Mouse (Mus musculus): ENCODE data around the gene Ifnlr1. TPM values are rescaled to one million over a fixed set of nuclear protein-coding genes. Genes with fewer than 3 reads are reported as not detected.

Gene Ifnlr1
- polyA plus RNA-seq, 2 experiments = 1.1 to 3.1 TPM

DNA sequence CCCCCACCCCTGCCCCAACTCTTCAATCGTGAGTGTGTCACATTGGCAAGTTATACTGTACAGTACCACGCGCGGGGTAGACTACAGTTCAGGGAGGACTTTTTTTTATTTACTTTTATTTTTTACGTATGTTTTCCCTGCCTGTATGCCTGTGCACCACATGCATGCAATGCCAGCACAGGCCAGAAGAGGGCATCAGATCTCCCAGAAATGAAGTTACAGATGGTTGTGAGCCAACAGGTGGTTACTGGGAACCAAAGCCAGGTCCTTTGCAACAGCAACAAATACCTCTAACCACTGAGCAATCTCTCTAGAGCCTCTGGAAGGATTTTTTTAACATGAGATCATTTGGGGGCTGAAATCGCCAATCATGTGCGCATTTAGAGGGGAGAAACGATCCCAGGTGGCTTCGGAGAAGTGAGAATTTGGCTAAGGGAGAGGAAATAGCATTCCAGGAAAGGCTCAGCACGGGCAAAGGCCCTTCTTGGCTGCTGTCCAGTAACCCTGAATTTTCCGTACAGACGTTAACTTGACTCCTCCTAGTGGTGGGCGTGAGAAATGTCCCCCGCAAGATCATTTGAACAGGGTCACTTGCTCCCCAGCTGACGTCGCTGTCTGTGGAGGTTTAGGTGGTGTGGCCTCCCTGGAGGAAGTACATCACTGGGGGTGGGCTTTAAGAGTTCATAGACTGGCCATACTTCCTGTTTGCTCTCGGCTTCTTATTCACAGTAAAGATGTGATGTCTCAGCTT lies 36.6 kb downstream of the Ifnlr1 start:
- 68% methylated on average over 17 of the region's 17 CpGs for WGBS

GRCm38 (mm10) chr4:135726416-135726815 lies 40.3 kb downstream of the Ifnlr1 start:
- no peak overlapping the region for H3K4me3 ChIP-seq (replicated peaks; ENCODE audit: low read length)
- DNase-seq (ENCODE audit: low spot score) (no peak), ATAC-seq (ENCODE audit: low FRiP score, low read depth) (no peak)
- H3K4me1 ChIP-seq (ENCODE audit: control insufficient read depth, insufficient read depth, low read length) = 0 out of 2 replicates have a peak, but pooled peaks cover 2% of the 10 kb centered on the region
- H3K27me3 ChIP-seq (ENCODE audit: control insufficient read depth, insufficient read depth, low read length) = no peaks in the 10 kb centered on the region
- 70% methylated on average over 11 of the region's 11 CpGs for WGBS
- H3K36me3 ChIP-seq (ENCODE audit: control insufficient read depth, insufficient read depth, low read length) = no peaks in the 10 kb centered on the region
- no peak overlapping the region for H3K27ac ChIP-seq (replicated peaks; ENCODE audit: low read depth, low read length)
- H3K9me3 ChIP-seq (ENCODE audit: control insufficient read depth, low read length) = 0 out of 2 replicates have a peak, but pooled peaks cover 5% of the 10 kb centered on the region
- no peak for TF ChIP-seq POLR2A (IDR thresholded peaks at IDR 0.05; ENCODE audit: borderline replicate concordance, extremely low read depth, insufficient read depth, insufficient read length)
- no peak overlapping the region for H3K4me2 ChIP-seq (replicated peaks; ENCODE audit: low read depth, low read length, severe bottlenecking)
- H3K9ac ChIP-seq (ENCODE audit: low read depth, low read length, severe bottlenecking) = no peak overlapping the region

More for the DNA sequence above, 36.6 kb downstream of the Ifnlr1 start:
- Histone ChIP-seq H3K36me3 (ENCODE audit: control insufficient read depth, insufficient read depth, low read length) (no peaks in the 10 kb centered on the region), H3K9me3 (ENCODE audit: control insufficient read depth, low read length) (0 out of 2 replicates have a peak, but pooled peaks cover 5% of the 10 kb centered on the region), H3K4me1 (ENCODE audit: control insufficient read depth, insufficient read depth, low read length) (0 out of 2 replicates have a peak, but pooled peaks cover 2% of the 10 kb centered on the region), H3K4me3 (replicated peaks; ENCODE audit: low read length) (no peak overlapping the region), H3K27ac (replicated peaks; ENCODE audit: low read depth, low read length) (no peak overlapping the region), H3K9ac (ENCODE audit: low read depth, low read length, severe bottlenecking) (no peak overlapping the region), H3K27me3 (ENCODE audit: control insufficient read depth, insufficient read depth, low read length) (no peaks in the 10 kb centered on the region), H3K4me2 (replicated peaks; ENCODE audit: low read depth, low read length, severe bottlenecking) (no peak overlapping the region)
- DNase-seq (ENCODE audit: low spot score) (no peak), ATAC-seq (ENCODE audit: low FRiP score, low read depth) (no peak)
- TF ChIP-seq POLR2A (IDR thresholded peaks at IDR 0.05; ENCODE audit: borderline replicate concordance, extremely low read depth, insufficient read depth, insufficient read length) = no peak

GRCm38 (mm10) chr4:135727817-135728216 lies 41.7 kb downstream of the Ifnlr1 start, which contains the start of gene Il22ra1:
Il22ra1 (plus strand) TSS chr4:135728172.
- H3K27me3 ChIP-seq (ENCODE audit: control insufficient read depth, insufficient read depth, low read length) = no peaks in the 10 kb centered on the region
- peak within 1 kb of the TSS; percentile 7; the same call in 1 of the 2 replicates for H3K4me2 ChIP-seq (replicated peaks; ENCODE audit: low read depth, low read length, severe bottlenecking)
- ATAC-seq (ENCODE audit: low FRiP score, low read depth) (no peak), DNase-seq (ENCODE audit: low spot score) (peak; percentile 13)
- H3K36me3 ChIP-seq (ENCODE audit: control insufficient read depth, insufficient read depth, low read length) = no peaks in the 10 kb centered on the region
- no peak within 1 kb of the TSS for H3K27ac ChIP-seq (replicated peaks; ENCODE audit: low read depth, low read length)
- H3K4me1 ChIP-seq (ENCODE audit: control insufficient read depth, insufficient read depth, low read length) = 0 out of 2 replicates have a peak, but pooled peaks cover 2% of the 10 kb centered on the region
- H3K9me3 ChIP-seq (ENCODE audit: control insufficient read depth, low read length) = 0 out of 2 replicates have a peak, but pooled peaks cover 3% of the 10 kb centered on the region
- peak within 1 kb of the TSS; percentile 6; the same call in 1 of the 2 replicates for H3K9ac ChIP-seq (ENCODE audit: low read depth, low read length, severe bottlenecking)
- no peak for TF ChIP-seq POLR2A (IDR thresholded peaks at IDR 0.05; ENCODE audit: borderline replicate concordance, extremely low read depth, insufficient read depth, insufficient read length)
- 45% methylated on average over 12 of the region's 14 CpGs for WGBS
- H3K4me3 ChIP-seq (replicated peaks; ENCODE audit: low read length) = no peak within 1 kb of the TSS

GRCm38 (mm10) chr4:135730204-135730603 lies 44.1 kb downstream of the Ifnlr1 start:
- H3K9ac ChIP-seq (ENCODE audit: low read depth, low read length, severe bottlenecking) = no peak overlapping the region
- H3K27ac ChIP-seq (replicated peaks; ENCODE audit: low read depth, low read length) = no peak overlapping the region
- WGBS = 53% methylated on average over 9 of the region's 9 CpGs
- no peak for ATAC-seq (ENCODE audit: low FRiP score, low read depth)
- no peaks in the 10 kb centered on the region for H3K27me3 ChIP-seq (ENCODE audit: control insufficient read depth, insufficient read depth, low read length)
- no peak overlapping the region for H3K4me2 ChIP-seq (replicated peaks; ENCODE audit: low read depth, low read length, severe bottlenecking)
- 0 out of 2 replicates have a peak, but pooled peaks cover 2% of the 10 kb centered on the region for H3K4me1 ChIP-seq (ENCODE audit: control insufficient read depth, insufficient read depth, low read length)
- no peak for DNase-seq (ENCODE audit: low spot score)
- TF ChIP-seq POLR2A (IDR thresholded peaks at IDR 0.05; ENCODE audit: borderline replicate concordance, extremely low read depth, insufficient read depth, insufficient read length) = no peak
- H3K9me3 ChIP-seq (ENCODE audit: control insufficient read depth, low read length) = no peaks in the 10 kb centered on the region
- no peaks in the 10 kb centered on the region for H3K36me3 ChIP-seq (ENCODE audit: control insufficient read depth, insufficient read depth, low read length)
- no peak overlapping the region for H3K4me3 ChIP-seq (replicated peaks; ENCODE audit: low read length)

DNA sequence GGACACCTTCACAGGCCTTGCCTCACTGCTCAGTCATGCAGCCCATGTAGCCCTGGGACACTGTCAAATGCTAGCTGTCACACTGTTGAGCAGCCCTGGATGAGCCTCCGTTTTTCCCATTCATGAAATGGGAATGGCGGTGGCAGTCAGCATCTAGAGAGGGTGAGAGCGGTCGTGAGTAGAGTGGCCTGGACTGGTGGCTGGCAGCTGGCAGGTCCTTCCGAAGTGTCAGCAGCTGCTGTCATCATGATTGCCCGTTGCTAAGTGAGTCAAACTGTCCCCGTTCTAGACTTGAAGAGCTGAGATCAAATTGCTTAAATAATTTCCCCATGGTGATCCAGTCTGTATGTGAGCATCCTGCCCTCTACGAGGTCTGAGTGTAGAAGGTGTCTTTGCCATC lies 44.9 kb downstream of the Ifnlr1 start:
- no peak overlapping the region for H3K4me3 ChIP-seq (replicated peaks; ENCODE audit: low read length)
- no peaks in the 10 kb centered on the region for H3K36me3 ChIP-seq (ENCODE audit: control insufficient read depth, insufficient read depth, low read length)
- WGBS = 78% methylated on average over 8 of the region's 8 CpGs
- no peak overlapping the region for H3K9ac ChIP-seq (ENCODE audit: low read depth, low read length, severe bottlenecking)
- 0 out of 2 replicates have a peak, but pooled peaks cover 2% of the 10 kb centered on the region for H3K4me1 ChIP-seq (ENCODE audit: control insufficient read depth, insufficient read depth, low read length)
- no peak for TF ChIP-seq POLR2A (IDR thresholded peaks at IDR 0.05; ENCODE audit: borderline replicate concordance, extremely low read depth, insufficient read depth, insufficient read length)
- no peak overlapping the region for H3K27ac ChIP-seq (replicated peaks; ENCODE audit: low read depth, low read length)
- no peak overlapping the region for H3K4me2 ChIP-seq (replicated peaks; ENCODE audit: low read depth, low read length, severe bottlenecking)
- DNase-seq (ENCODE audit: low spot score) = no peak
- ATAC-seq (ENCODE audit: low FRiP score, low read depth) = 0 out of 2 replicates have a peak, but pooled peaks have one; percentile 23
- H3K27me3 ChIP-seq (ENCODE audit: control insufficient read depth, insufficient read depth, low read length) = no peaks in the 10 kb centered on the region
- no peaks in the 10 kb centered on the region for H3K9me3 ChIP-seq (ENCODE audit: control insufficient read depth, low read length)
